Mouse (Mus musculus) fat pad, adult 2 months (tissue): ENCODE data around the gene Pvr.
A peak's percentile ranks its signal among the peaks of the same experiment; 100 is the strongest.

Source experiments
- DNase-seq: peaks from one replicate; pipeline ENCODE4 v3.0.0-alpha.2; 2011; ENCODE audit warnings: low read depth, low spot score; ENCODE audit errors: extremely low read depth

Gene Pvr

GRCm38 (mm10) chr7:19920506-19921261 is at the start of gene Pvr:
Pvr (minus strand) TSS chr7:19921160.
- DNase-seq: no peak

GRCm38 (mm10) chr7:19970196-19970595 is 49.2 kb upstream of the Pvr start:
- DNase-seq: no peak

GRCm38 (mm10) chr7:19969541-19970090 is 48.7 kb upstream of the Pvr start:
- no peak for DNase-seq

- no peak for DNase-seq
These were observed 48.1 kb upstream of the Pvr start for GRCm38 (mm10) chr7:19969106-19969505.

- no peak for DNase-seq
These were observed 44.1 kb upstream of the Pvr start, which contains the start of gene Ceacam20 for GRCm38 (mm10) chr7:19964985-19965579. Ceacam20 (plus strand) TSS chr7:19965412.

GRCm38 (mm10) chr7:19962423-19962822 is 41.5 kb upstream of the Pvr start:
- DNase-seq: no peak

GRCm38 (mm10) chr7:19956341-19956781 is 35.4 kb upstream of the Pvr start:
- peak; percentile 90 for DNase-seq

GRCm38 (mm10) chr7:19955861-19956260 is 34.9 kb upstream of the Pvr start:
- DNase-seq: peak; percentile 46

GRCm38 (mm10) chr7:19953054-19953453 is 32.1 kb upstream of the Pvr start:
- DNase-seq: no peak

- DNase-seq: no peak
These were observed 31.5 kb upstream of the Pvr start for GRCm38 (mm10) chr7:19952320-19952986.

- no peak for DNase-seq
These were observed 29.6 kb upstream of the Pvr start, which contains the start of gene Igsf23 for GRCm38 (mm10) chr7:19950589-19950988. Igsf23 (minus strand) TSS chr7:19950756.

- no peak for DNase-seq
These were observed 29.0 kb upstream of the Pvr start for GRCm38 (mm10) chr7:19949996-19950395.

GRCm38 (mm10) chr7:19948956-19949355 is 28.0 kb upstream of the Pvr start:
- no peak for DNase-seq

- no peak for DNase-seq
These were observed 25.0 kb upstream of the Pvr start for GRCm38 (mm10) chr7:19945821-19946515.

GRCm38 (mm10) chr7:19945201-19945600 is 24.2 kb upstream of the Pvr start:
- DNase-seq: no peak

GRCm38 (mm10) chr7:19944709-19945108 is 23.7 kb upstream of the Pvr start:
- DNase-seq: no peak

- no peak for DNase-seq
These were observed 19.3 kb upstream of the Pvr start for GRCm38 (mm10) chr7:19940256-19940655.

- DNase-seq: no peak
These were observed 18.7 kb upstream of the Pvr start for GRCm38 (mm10) chr7:19939555-19940235.

- no peak for DNase-seq
These were observed 16.4 kb upstream of the Pvr start for GRCm38 (mm10) chr7:19937229-19937821.

GRCm38 (mm10) chr7:19935961-19936360 is 15.0 kb upstream of the Pvr start:
- no peak for DNase-seq
